Mouse (Mus musculus) CH12.LX (cell line): ENCODE measurements at regions not wholly inside any gene's neighbourhood (a gene's known extent, or its start where the extent isn't known, plus 50 kb on each side); places are given as distances from the start of the nearest gene placed in this dataset.

Experiments used
- CTCF ChIP-seq, 2 experiments: IDR thresholded peaks in 1 of 2; conservative IDR thresholded peaks in 1 of 2; 2 replicates each; pipeline ENCODE4 v1.5.1; 2011 to 2012; ENCODE audit warnings: low read depth in 2 of 2, low read length in 2 of 2, improper control_type of control experiment in 1 of 2, inconsistent platforms in 1 of 2, mild to moderate bottlenecking in 1 of 2, moderate library complexity in 1 of 2
- GABPA ChIP-seq: IDR thresholded peaks from 2 replicates; pipeline ENCODE4 v1.6.1; 2012; ENCODE audit warnings: low read depth, low read length, improper control_type of control experiment, inconsistent platforms; ENCODE audit not compliant: insufficient replicate concordance
- KAT2A ChIP-seq: IDR thresholded peaks from 2 replicates; pipeline ENCODE4 v1.6.1; 2012; ENCODE audit warnings: low read length, improper control_type of control experiment, inconsistent platforms; ENCODE audit not compliant: insufficient replicate concordance
- MAX ChIP-seq: IDR thresholded peaks from 2 replicates; pipeline ENCODE4 v1.6.1; 2011; ENCODE audit warnings: low read length, improper control_type of control experiment
- MAZ ChIP-seq: IDR thresholded peaks from 2 replicates; pipeline ENCODE4 v1.6.1; 2012; ENCODE audit warnings: low read depth, mild to moderate bottlenecking, inconsistent platforms, low read length, improper control_type of control experiment, moderate library complexity
- NELFE ChIP-seq: IDR thresholded peaks from 2 replicates; pipeline ENCODE4 v1.6.1; 2011; ENCODE audit warnings: low read depth, low read length, improper control_type of control experiment
- NRF1 ChIP-seq: IDR thresholded peaks from 2 replicates; pipeline ENCODE4 v1.6.1; 2014; ENCODE audit warnings: low read depth, mild to moderate bottlenecking, inconsistent platforms, low read length, improper control_type of control experiment, moderate library complexity
- POLR2AphosphoS2 ChIP-seq: IDR thresholded peaks from 2 replicates; pipeline ENCODE4 v1.6.1; 2011; ENCODE audit warnings: low read depth, low read length, improper control_type of control experiment
- RCOR1 ChIP-seq: conservative IDR thresholded peaks from 2 replicates; pipeline ENCODE4 v1.6.1; 2012; ENCODE audit warnings: low read depth, mild to moderate bottlenecking, inconsistent platforms, low read length, improper control_type of control experiment

- TF ChIP-seq CTCF (conservative IDR thresholded peaks at IDR 0.05 in 1 of 2, IDR thresholded peaks at IDR 0.05 in 1 of 2; ENCODE audit: low read depth in 2 of 2, low read length in 2 of 2), result no peak
- no peak for TF ChIP-seq MAX
- no peak for TF ChIP-seq MAZ
- no peak for TF ChIP-seq GABPA
- no peak for TF ChIP-seq RCOR1
- TF ChIP-seq KAT2A, result no peak
- no peak for TF ChIP-seq NRF1
- no peak for TF ChIP-seq NELFE
- TF ChIP-seq POLR2AphosphoS2, result no peak
Observed at GRCm38 (mm10) chr5:82966180-82966579, 388.8 kb downstream of the Tecrl start.
